Mouse (Mus musculus) thymus, postnatal 14 days (tissue): ENCODE measurements around the gene Cdk2.
A peak's percentile ranks its signal among the peaks of the same experiment; 100 is the strongest.
"Not testable (repeated sequence)": the region's sequence is repeated elsewhere in the genome, so short reads cannot be mapped to it uniquely, and the experiment has no call there.

Experiments used
- DNase-seq: peaks from one replicate; pipeline ENCODE4 v3.0.0; 2021

Gene Cdk2

GRCm38 (mm10) chr10:128704491-128705316, at the start of gene Cdk2:
Cdk2 (minus strand) TSS chr10:128705031.
- peak; percentile 95 for DNase-seq

GRCm38 (mm10) chr10:128748252-128748864, 43.5 kb upstream of the Cdk2 start:
- DNase-seq: peak; percentile 87

GRCm38 (mm10) chr10:128747646-128748251, 42.9 kb upstream of the Cdk2 start, which contains the start of gene Pym1:
Pym1 (plus strand) TSS chr10:128747889.
- peak; percentile 69 for DNase-seq

GRCm38 (mm10) chr10:128746972-128747645, 42.3 kb upstream of the Cdk2 start:
- DNase-seq: no peak

GRCm38 (mm10) chr10:128745946-128746613, 41.2 kb upstream of the Cdk2 start:
- peak; percentile 90 for DNase-seq

GRCm38 (mm10) chr10:128744680-128745601, 40.1 kb upstream of the Cdk2 start, which contains the start of gene Dgka:
Dgka (minus strand) TSS chr10:128744855.
- DNase-seq: peak; percentile 86

- peak; percentile 34 for DNase-seq
Measured at GRCm38 (mm10) chr10:128744211-128744610, 39.4 kb upstream of the Cdk2 start.

- peak; percentile 73 for DNase-seq
Measured at GRCm38 (mm10) chr10:128743791-128744191, 39.0 kb upstream of the Cdk2 start.

- peak; percentile 32 for DNase-seq
Measured at GRCm38 (mm10) chr10:128743235-128743634, 38.4 kb upstream of the Cdk2 start.

GRCm38 (mm10) chr10:128742616-128743015, 37.8 kb upstream of the Cdk2 start:
- no peak for DNase-seq

- no peak for DNase-seq
Measured at GRCm38 (mm10) chr10:128740296-128740695, 35.5 kb upstream of the Cdk2 start.

GRCm38 (mm10) chr10:128737435-128737834, 32.6 kb upstream of the Cdk2 start:
- peak; percentile 16 for DNase-seq

- no peak for DNase-seq
Measured at GRCm38 (mm10) chr10:128731992-128732391, 27.2 kb upstream of the Cdk2 start.

GRCm38 (mm10) chr10:128731002-128731433, 26.2 kb upstream of the Cdk2 start:
- peak; percentile 78 for DNase-seq

- no peak for DNase-seq
Measured at GRCm38 (mm10) chr10:128728059-128728458, 23.2 kb upstream of the Cdk2 start.

GRCm38 (mm10) chr10:128725466-128725865, 20.6 kb upstream of the Cdk2 start:
- not testable (repeated sequence) for DNase-seq

GRCm38 (mm10) chr10:128715559-128716537, 11.0 kb upstream of the Cdk2 start:
- DNase-seq: peak; percentile 80

GRCm38 (mm10) chr10:128711318-128711717, 6.5 kb upstream of the Cdk2 start:
- not testable (repeated sequence) for DNase-seq

- DNase-seq: peak; percentile 42
Measured at GRCm38 (mm10) chr10:128705317-128705693, 474 bp upstream of the Cdk2 start.

GRCm38 (mm10) chr10:128703895-128704294, 936 bp downstream of the Cdk2 start, which contains the start of gene Pmel:
Pmel (plus strand) TSS chr10:128704195.
- DNase-seq: no peak
